In the genomic region with DNA sequence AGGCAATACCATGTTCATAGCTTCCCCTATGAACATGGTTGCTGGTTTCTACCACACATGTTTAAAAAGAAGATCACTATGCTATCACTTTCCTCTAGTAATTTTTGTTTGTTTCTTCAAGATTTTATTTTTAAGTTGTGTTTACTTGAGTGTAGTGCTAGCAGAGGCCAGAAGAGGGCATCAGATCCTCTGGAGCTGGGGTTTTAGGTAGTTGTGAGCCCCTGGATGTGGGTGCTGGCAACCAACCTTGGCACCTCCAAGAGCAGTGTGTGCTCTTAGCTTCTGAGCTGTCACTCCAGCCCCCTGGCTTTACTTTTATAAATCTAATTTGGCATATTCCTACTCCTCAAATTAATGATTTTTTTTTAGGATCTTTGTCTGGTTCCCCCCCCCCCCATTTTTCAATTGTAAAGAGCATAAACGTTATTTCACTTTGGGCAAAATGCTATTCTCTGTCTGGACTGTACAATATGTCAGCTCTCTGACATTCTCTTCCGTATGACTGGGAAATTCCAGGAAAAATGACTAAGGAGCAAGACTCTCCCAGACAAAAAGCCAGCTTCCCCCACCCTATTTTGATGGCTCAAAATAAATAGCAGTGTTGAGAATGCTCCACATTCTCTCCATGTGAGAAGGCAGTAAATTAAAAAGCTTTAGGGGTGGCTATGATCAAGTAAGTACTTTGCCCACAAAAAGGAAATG, we compare ENCODE assay signal across 12 mouse cellular contexts.
DNase-seq lines count a peak whose midpoint lies in the region; ATAC-seq and TF ChIP-seq lines count a peak whose summit lies in the region.
"Had no signal": no experiment of that assay in that cellular context is flagged by ENCODE, and none has a peak within 500 bp of the region (broad histone marks: within the 10 kb centered on the region; RNA-seq: fewer than 3 reads in every experiment).

No protein-coding gene starts in this region.

- ATAC-seq in kidney, embryonic 15.5 days (replicated peaks; ENCODE audit: low FRiP score) = no peak
- ATAC-seq in stomach, postnatal 0 days (ENCODE audit: low FRiP score, low TSS enrichment) = no peak

- peaks cover 11% of the 10 kb centered on the region for H3K4me1 ChIP-seq in kidney, embryonic 15.5 days
- H3K4me1 ChIP-seq in embryonic fibroblast, embryonic 13.5 days (ENCODE audit: control insufficient read depth, insufficient read depth, low read length) = peaks cover 11% of the 10 kb centered on the region
- H3K4me1 ChIP-seq in stomach, postnatal 0 days (replicated peaks; ENCODE audit: control insufficient read depth, insufficient read depth) = no peaks in the 10 kb centered on the region
- H3K4me1 ChIP-seq in forebrain, embryonic 10.5 days = peaks cover 9% of the 10 kb centered on the region
- H3K4me1 ChIP-seq: hindbrain, embryonic 12.5 days had no signal

- TF ChIP-seq EP300 in stomach, postnatal 0 days (optimal IDR thresholded peaks at IDR 0.05) = no peak

- TF ChIP-seq CTCF in embryonic fibroblast, embryonic 13.5 days (IDR thresholded peaks at IDR 0.05; ENCODE audit: borderline replicate concordance, insufficient read depth, low read length) = no peak
- TF ChIP-seq CTCF in stomach, postnatal 0 days (IDR thresholded peaks at IDR 0.05; ENCODE audit: low read depth) = peak; percentile 46

- no peak overlapping the region for H3K4me3 ChIP-seq in kidney, embryonic 15.5 days (replicated peaks)
- no peak overlapping the region for H3K4me3 ChIP-seq in embryonic fibroblast, embryonic 13.5 days (ENCODE audit: insufficient read depth, low read length)
- no peak overlapping the region for H3K4me3 ChIP-seq in stomach, postnatal 0 days (ENCODE audit: low read depth, low read length)
- no peak overlapping the region for H3K4me3 ChIP-seq in forebrain, embryonic 10.5 days
- H3K4me3 ChIP-seq: hindbrain, embryonic 12.5 days had no signal

- no peak for TF ChIP-seq POLR2A in embryonic fibroblast, embryonic 13.5 days (IDR thresholded peaks at IDR 0.05; ENCODE audit: low read depth, low read length)

- H3K9me3 ChIP-seq in kidney, embryonic 15.5 days (replicated peaks) = no peaks in the 10 kb centered on the region
- H3K9me3 ChIP-seq in stomach, postnatal 0 days (ENCODE audit: control insufficient read depth, low read length) = no peaks in the 10 kb centered on the region
- no peaks in the 10 kb centered on the region for H3K9me3 ChIP-seq in forebrain, embryonic 10.5 days
- H3K9me3 ChIP-seq: hindbrain, embryonic 12.5 days had no signal

- H3K27ac ChIP-seq in kidney, embryonic 15.5 days = 0 out of 2 replicates have a peak overlapping the region, but pooled peaks have one; percentile 14
- peak overlapping the region; percentile 100 for H3K27ac ChIP-seq in embryonic fibroblast, embryonic 13.5 days (ENCODE audit: insufficient read depth, low read length)
- no peak overlapping the region for H3K27ac ChIP-seq in stomach, postnatal 0 days (replicated peaks)
- H3K27ac ChIP-seq in forebrain, embryonic 10.5 days = no peak overlapping the region
- H3K27ac ChIP-seq: hindbrain, embryonic 12.5 days had no signal

- no peak overlapping the region for H3K4me2 ChIP-seq in kidney, embryonic 15.5 days
- no peak overlapping the region for H3K4me2 ChIP-seq in stomach, postnatal 0 days (replicated peaks; ENCODE audit: low read depth)
- H3K4me2 ChIP-seq: hindbrain, embryonic 12.5 days had no signal

- WGBS in kidney, embryonic 15.5 days = 69% methylated on average over 2 of the region's 2 CpGs
- 35% methylated on average over 2 of the region's 2 CpGs for WGBS in stomach, postnatal 0 days
- 83% methylated on average over 2 of the region's 2 CpGs for WGBS in forebrain, embryonic 10.5 days

- no peaks in the 10 kb centered on the region for H3K27me3 ChIP-seq in kidney, embryonic 15.5 days
- no peaks in the 10 kb centered on the region for H3K27me3 ChIP-seq in stomach, postnatal 0 days (ENCODE audit: control insufficient read depth, insufficient read depth, low read length)
- H3K27me3 ChIP-seq in forebrain, embryonic 10.5 days (ENCODE audit: poor library complexity, severe bottlenecking) = no peaks in the 10 kb centered on the region
- H3K27me3 ChIP-seq: hindbrain, embryonic 12.5 days had no signal

- no peak overlapping the region for H3K9ac ChIP-seq in kidney, embryonic 15.5 days
- no peak overlapping the region for H3K9ac ChIP-seq in stomach, postnatal 0 days (ENCODE audit: low read length)
- H3K9ac ChIP-seq: hindbrain, embryonic 12.5 days had no signal

- no peaks in the 10 kb centered on the region for H3K36me3 ChIP-seq in kidney, embryonic 15.5 days
- H3K36me3 ChIP-seq in stomach, postnatal 0 days (ENCODE audit: control insufficient read depth, insufficient read depth, low read length) = no peaks in the 10 kb centered on the region
- H3K36me3 ChIP-seq in forebrain, embryonic 10.5 days (replicated peaks) = no peaks in the 10 kb centered on the region
- H3K36me3 ChIP-seq: hindbrain, embryonic 12.5 days had no signal

- DNase-seq in kidney, adult 18-20 months = no peak
- peak; percentile 27 for DNase-seq in thymus, postnatal 4 days
- DNase-seq in thymus, adult 18-20 months = no peak
- DNase-seq in stomach, postnatal 0 days (ENCODE audit: low spot score) = no peak
- DNase-seq in forebrain, embryonic 10.5 days (ENCODE audit: extremely low spot score, low spot score) = no peak
- no peak for DNase-seq in spleen, postnatal 14 days (ENCODE audit: low spot score in 2 of 2)
- DNase-seq: adrenal gland, adult 8-10 months; lung, postnatal 4 days; right cerebral cortex, postnatal 14 days had no signal

Comparison
In these comparisons a context has a peak if more than half of its experiments do, and no peak if none do; other contexts are left out.
1. H3K27ac ChIP-seq: peak in kidney, embryonic 15.5 days (single experiment) and embryonic fibroblast, embryonic 13.5 days (single experiment); none in stomach, postnatal 0 days (single experiment) and forebrain, embryonic 10.5 days (single experiment).